Mouse (Mus musculus): Measurements from ENCODE around the gene Kdm6b. TPM values are rescaled to one million over a fixed set of nuclear protein-coding genes. Genes with fewer than 3 reads are reported as not detected.

Kdm6b gene
- total RNA-seq, 2 experiments from 2014 or later, result 51.2 to 59.4 TPM

- DNase-seq (ENCODE audit: low spot score in 2 of 2), result peak in 1 of 2 experiments; percentile 76
These were observed 23.0 kb downstream of the Kdm6b start for GRCm38 (mm10) chr11:69390400-69391034.

GRCm38 (mm10) chr11:69389531-69390399, 23.7 kb downstream of the Kdm6b start:
- peak in 1 of 2 experiments; percentile 36 for DNase-seq (ENCODE audit: low spot score in 2 of 2)

GRCm38 (mm10) chr11:69388680-69389079, 24.8 kb downstream of the Kdm6b start:
- no peak for DNase-seq (ENCODE audit: low spot score in 2 of 2)

GRCm38 (mm10) chr11:69386758-69387157, 26.7 kb downstream of the Kdm6b start:
- no peak for DNase-seq (ENCODE audit: low spot score in 2 of 2)

DNA sequence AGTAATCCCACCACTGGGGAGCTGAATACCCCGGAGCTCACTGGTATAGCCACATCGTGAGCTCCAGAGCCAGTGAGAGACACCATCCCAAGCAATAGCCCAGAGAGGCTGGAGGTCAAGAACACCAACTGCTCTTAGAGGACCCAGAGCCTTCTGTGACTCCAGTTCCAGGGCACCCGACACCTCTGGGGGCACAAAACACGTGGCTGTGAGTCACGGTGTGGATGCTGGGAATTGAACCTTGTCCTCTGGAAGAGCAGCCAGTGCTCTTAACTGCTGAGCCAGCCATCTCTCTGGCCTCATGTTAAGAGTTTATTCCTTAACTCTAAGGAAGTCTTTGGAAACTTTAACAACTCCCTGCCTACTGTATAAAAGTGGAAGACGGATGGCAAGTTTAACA, 28.5 kb downstream of the Kdm6b start:
- DNase-seq (ENCODE audit: low spot score in 2 of 2), result no peak

GRCm38 (mm10) chr11:69382478-69383105, 30.9 kb downstream of the Kdm6b start:
- peak in 1 of 2 experiments; percentile 15 for DNase-seq (ENCODE audit: low spot score in 2 of 2)

DNA sequence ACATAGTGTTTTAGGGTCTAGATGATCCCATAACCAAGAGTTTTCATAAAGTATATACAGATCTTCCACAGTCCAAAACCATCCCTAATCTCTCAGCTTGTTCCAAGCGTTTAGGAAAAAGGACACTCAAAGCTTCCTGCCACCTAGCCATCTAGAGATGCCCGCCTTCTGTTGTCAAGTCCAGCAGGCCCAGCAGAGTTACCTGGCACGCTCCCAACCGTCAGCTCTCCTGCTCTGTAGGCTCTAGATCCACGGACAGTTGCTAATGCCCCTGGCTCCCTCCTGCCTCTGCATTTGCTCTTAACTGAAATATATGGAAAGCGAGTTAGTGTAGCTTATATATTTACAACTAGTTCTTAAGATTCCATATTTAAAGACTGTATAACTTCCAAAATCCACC, 32.1 kb downstream of the Kdm6b start:
- peak in 1 of 2 experiments; percentile 23 for DNase-seq (ENCODE audit: low spot score in 2 of 2)

- no peak for DNase-seq (ENCODE audit: low spot score in 2 of 2)
These were observed 33.9 kb downstream of the Kdm6b start for GRCm38 (mm10) chr11:69379600-69379999.

DNA sequence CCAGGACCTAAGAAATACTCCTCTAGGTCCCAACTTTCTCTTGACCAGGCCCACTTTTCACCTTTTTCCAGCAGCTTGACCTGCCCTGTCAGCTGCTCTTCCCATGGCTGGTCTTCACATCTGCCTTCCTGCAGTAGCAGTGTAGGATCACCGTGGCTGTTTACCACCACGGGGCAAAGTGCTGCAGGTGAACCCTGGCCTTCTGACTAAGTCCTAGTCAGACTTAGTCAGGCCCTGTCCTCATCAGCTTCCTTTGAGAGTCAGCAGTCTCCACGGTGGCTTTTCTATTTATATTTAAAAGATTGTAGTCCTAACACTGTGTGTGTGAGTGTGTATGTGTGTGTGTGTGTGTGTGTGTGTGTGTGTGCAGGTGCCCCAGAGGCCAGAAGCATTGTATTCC, 35.7 kb downstream of the Kdm6b start:
- DNase-seq (ENCODE audit: low spot score in 2 of 2), result no peak

DNA sequence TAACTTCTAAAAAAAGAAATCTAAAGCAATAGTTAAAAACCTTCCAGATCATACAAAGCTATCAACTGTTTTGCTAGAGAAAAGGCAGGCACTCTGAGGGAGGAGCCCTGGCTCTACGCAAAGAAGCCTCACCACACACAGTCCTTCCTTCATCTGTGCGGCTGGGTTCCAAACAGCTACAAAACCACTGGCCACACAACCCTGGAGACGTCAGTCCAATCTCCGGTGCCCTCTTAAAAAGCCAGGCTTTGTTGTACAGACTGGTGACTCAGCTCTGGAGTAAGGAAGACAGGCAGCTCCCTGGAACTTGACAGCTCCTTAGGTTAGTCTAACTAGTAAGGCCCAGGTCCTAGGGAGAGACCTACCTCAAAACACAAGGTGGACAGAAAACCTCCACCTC, 37.8 kb downstream of the Kdm6b start:
- DNase-seq (ENCODE audit: low spot score in 2 of 2), result no peak

DNA sequence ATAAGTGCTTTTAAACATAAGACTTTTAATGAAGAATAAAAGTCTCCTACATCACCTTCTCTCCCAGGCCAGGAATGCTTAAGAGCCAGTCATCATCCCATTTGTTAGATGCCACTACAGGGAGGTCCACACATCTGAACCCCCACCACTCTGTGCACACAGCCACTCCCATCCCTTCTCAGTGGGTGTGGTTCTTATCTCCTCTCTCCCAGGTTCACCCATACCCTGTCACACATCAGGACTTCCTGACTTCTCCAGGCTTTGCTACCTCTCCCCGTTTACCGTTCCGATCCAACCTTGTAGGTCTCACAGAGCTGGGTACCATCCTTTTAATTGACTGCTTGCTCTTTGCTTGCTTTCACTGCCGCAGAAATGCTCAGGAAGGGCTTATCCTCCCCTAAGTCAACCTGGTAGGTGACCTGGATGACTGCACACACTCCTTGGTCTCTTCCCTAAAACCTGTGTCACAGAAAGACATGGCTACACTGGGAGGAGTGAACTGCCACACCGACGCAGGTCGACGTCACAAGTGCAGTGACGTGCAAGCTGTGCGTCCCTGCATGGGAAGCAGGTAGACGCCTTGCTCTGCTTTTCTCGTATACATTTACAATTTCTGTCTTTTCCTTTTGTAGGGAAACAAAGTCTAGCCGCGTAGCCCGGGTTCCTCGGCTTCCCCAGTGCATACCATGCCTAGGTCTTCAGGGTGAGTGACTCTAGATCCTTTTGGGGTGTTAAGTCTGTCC, 40.1 kb downstream of the Kdm6b start:
- no peak for DNase-seq (ENCODE audit: low spot score in 2 of 2)

- DNase-seq (ENCODE audit: low spot score in 2 of 2), result no peak
These were observed 40.7 kb downstream of the Kdm6b start for GRCm38 (mm10) chr11:69372780-69373170.

GRCm38 (mm10) chr11:69372056-69372779, 41.3 kb downstream of the Kdm6b start:
- DNase-seq (ENCODE audit: low spot score in 2 of 2), result no peak

DNA sequence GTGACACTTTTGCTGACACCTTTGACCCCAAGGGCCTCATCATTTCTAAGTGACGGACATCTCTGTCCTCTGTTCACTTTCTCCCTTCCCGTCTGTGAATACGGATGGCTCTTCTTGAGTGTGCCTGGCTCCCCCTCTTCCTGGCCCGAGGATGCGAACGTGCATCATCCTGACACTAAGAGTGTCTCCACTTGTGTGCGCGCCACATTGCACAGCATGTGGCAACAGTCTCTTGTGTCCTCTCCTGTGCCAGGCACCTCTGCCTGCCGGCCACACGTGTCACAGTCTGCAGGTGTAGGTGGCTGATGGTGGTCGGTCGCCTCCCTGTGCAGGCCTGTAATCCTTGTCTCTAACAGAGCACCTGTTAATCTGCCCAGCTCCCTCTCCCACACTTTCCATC, 41.9 kb downstream of the Kdm6b start:
- DNase-seq (ENCODE audit: low spot score in 2 of 2), result no peak

GRCm38 (mm10) chr11:69370817-69371215, 42.7 kb downstream of the Kdm6b start:
- no peak for DNase-seq (ENCODE audit: low spot score in 2 of 2)

DNA sequence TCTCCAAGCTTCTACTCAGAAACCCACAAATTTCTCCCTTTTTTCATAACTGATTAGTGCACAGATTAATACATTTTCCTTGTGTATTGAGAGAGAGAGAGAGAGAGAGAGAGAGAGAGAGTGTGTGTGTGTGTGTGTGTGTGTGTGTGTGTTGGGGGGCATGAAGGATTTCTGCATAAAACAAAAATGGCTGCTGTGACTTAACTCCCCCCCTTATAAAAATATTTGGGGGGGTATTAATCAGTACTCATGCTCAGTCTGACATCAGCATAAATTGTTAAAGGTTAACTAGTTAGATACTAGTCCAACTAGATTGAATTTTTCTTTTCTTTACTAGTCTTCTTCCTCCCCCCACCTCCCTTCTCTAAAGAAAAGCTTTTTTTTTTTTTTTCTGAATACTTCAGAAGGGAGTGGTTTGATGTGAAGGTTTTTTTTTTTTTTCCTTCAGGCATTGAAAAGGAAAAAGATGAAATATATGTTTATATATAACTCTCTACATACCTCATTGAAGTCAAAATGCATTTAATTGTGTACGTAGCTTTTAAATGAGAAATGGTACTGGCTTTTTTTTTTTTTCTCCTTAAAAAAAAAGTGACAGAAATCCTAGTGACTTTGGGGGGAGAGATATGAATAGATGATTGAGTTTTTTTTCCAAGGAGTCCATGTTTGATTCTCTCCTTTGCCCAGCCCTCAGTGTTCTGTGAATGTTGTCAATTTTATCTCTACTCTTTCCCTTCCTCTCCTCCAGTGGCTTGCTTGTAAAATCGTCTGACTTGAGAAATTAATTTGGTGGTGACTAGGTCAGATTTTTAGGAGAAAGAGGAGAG, 43.3 kb downstream of the Kdm6b start:
- DNase-seq (ENCODE audit: low spot score in 2 of 2), result no peak

- DNase-seq (ENCODE audit: low spot score in 2 of 2), result no peak
These were observed 44.1 kb downstream of the Kdm6b start, which contains the start of gene Chd3 for GRCm38 (mm10) chr11:69369215-69369989. Gene Chd3 (minus strand): TSS chr11:69369406.

DNA sequence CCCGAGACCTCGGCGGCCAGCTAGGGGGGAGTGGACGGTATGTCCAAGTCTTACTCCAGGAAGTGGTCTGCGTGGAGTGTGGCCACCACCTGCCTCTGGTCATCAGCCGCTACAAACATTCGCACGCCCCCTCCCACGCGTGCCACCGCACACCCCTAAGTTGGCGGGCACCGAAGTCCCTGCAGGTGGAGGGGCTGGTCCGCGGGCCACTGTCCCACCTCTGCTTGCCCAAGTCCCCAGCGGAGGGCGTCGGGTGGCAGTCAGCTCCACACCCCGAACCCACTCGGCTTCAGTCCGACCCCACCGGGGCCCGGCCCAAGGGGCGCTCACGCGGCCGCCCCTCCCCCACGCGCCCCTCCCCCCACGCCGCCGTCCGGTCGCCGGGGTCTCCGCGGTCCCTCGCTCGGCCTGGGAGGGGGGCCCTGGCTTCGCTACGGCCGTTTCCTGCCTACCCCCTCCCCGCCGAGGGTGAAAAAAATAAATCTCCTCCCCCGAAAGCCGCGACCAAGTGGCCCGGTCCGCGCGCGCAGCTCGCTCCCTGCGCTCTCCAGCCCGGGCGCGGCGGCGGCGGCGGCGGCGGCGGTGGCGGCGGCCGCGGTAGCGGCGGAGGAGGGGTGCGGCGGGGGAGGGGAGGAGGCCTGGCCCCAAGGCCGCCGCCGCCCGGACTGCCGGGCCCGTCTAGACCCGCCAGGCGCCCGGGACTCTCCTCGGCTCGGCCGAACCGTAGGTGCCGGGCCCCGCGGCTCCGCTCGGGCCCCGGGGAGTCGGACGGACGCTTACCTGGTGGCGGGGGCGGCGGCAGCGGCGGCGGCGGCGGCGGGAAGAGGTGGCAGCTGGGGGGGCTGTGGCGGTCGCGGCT, 44.9 kb downstream of the Kdm6b start:
- no peak for DNase-seq (ENCODE audit: low spot score in 2 of 2)

Data from gastrocnemius, postnatal 4 days (tissue).